Mouse (Mus musculus) lung, embryonic 16.5 days (tissue): ENCODE results near the gene Mylip. TPM values are rescaled to one million over a fixed set of nuclear protein-coding genes. Genes with fewer than 3 reads are reported as not detected.
A peak's percentile ranks its signal among the peaks of the same experiment; 100 is the strongest.

Experiments
- ATAC-seq: fragments of 200-750 bp; cut with Nextera tagmentation; 2 replicates; pipeline ENCODE4 v1.8.0; 2017; ENCODE audit warnings: low read depth, mild to moderate bottlenecking, moderate library complexity
- H3K27ac ChIP-seq: fragments of 300-500 bp; sonication (generic); 2 replicates; pipeline ENCODE4 v1.5.1; 2014; ENCODE audit warnings: mild to moderate bottlenecking, control low read depth, low read length
- H3K27me3 ChIP-seq: fragments of 300-500 bp; sonication (generic); 2 replicates; pipeline ENCODE4 v1.6.1; 2014; ENCODE audit warnings: low read depth, low read length, mixed read lengths; ENCODE audit not compliant: control insufficient read depth, insufficient read depth
- H3K36me3 ChIP-seq: fragments of 300-500 bp; sonication (generic); 2 replicates; pipeline ENCODE4 v1.6.1; 2014; ENCODE audit warnings: low read length; ENCODE audit not compliant: control insufficient read depth, insufficient read depth
- H3K4me1 ChIP-seq: fragments of 300-500 bp; sonication (generic); replicated peaks from 2 replicates; pipeline ENCODE4 v1.6.1; 2014; ENCODE audit warnings: low read length, mixed read lengths; ENCODE audit not compliant: control insufficient read depth, insufficient read depth
- H3K4me2 ChIP-seq: fragments of 300-500 bp; sonication (generic); 2 replicates; pipeline ENCODE4 v1.6.1; 2014; ENCODE audit warnings: low read depth, low read length, control low read depth
- H3K4me3 ChIP-seq: fragments of 300-500 bp; sonication (generic); 2 replicates; pipeline ENCODE4 v1.5.1; 2014; ENCODE audit warnings: mild to moderate bottlenecking, low read length, control low read depth
- H3K9ac ChIP-seq: fragments of 300-500 bp; sonication (generic); 2 replicates; pipeline ENCODE4 v1.6.1; 2014; ENCODE audit warnings: low read length, control low read depth
- H3K9me3 ChIP-seq: fragments of 300-500 bp; sonication (generic); 2 replicates; pipeline ENCODE4 v1.6.1; 2016; ENCODE audit warnings: low read length; ENCODE audit not compliant: control insufficient read depth
- WGBS: fragments of 180-500 bp; shearing (Covaris S2); extraction: QIAGEN DNeasy Blood & Tissue Kit; methylation state at CpG from one replicate; pipeline ENCODE4 v1.1.7; 2014; 5-methylcytosine and 5-hydroxymethylcytosine counted together
- polyA plus RNA-seq: library from polyadenylated mRNA; unstranded; fragments of >200 nt; fragmentation: Nextera tagmentation; extraction: Ambion mirVana; gene quantifications from 2 replicates; pipeline ENCODE4 v1.2.1, GENCODE M21; 2015

The Mylip gene
- polyA plus RNA-seq, 1 experiment from 2014 or later: 9.0 TPM

DNA sequence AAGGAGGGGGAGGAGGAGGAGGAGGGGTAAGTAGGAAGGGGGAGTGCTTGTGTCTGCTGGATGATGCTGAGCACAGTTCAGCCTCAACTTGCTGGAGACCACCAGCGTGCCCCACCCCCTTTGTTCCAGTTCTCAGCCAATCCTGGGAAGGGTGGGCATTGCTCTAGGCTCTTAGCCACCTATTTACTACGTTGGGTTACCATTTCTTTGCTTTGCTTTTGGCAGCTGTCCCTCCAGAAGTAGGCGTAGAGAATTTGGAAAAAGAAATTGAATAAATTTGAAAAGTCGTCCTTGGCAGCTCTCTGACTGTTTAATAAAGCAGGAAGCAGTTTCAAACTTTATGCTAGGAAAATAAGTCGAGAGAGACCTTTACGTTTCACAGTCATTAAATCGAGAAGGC lies 11.2 kb downstream of the Mylip start:
- H3K4me1 ChIP-seq: peaks cover 6% of the 10 kb centered on the region; the same call in 1 of the 2 replicates
- WGBS: 55% methylated on average over 7 of the region's 7 CpGs
- no peak overlapping the region for H3K27ac ChIP-seq
- no peak overlapping the region for H3K9ac ChIP-seq
- peaks cover 5% of the 10 kb centered on the region; the same call in 1 of the 2 replicates for H3K36me3 ChIP-seq
- H3K9me3 ChIP-seq: no peaks in the 10 kb centered on the region
- H3K27me3 ChIP-seq: no peaks in the 10 kb centered on the region
- no peak for ATAC-seq
- H3K4me2 ChIP-seq: no peak overlapping the region
- no peak overlapping the region for H3K4me3 ChIP-seq

DNA sequence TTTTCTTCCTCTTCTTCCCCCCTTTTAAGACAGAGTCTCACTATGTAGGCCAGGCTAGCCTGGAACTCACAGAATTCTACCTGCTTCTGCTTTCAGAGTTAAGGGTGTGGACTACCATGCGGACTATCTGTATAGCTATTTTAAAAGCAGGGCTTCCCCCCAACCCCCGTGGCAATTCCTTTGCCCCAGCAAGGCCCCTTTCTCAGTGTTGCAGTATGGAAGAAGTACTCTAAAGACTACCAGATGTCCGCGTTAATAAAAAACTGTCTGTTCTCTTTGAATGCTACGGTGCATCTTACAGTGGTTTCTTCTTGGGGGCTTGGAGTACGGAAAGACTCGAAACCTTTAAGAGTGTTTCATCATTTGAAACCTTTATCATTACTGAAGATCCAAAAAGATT lies 12.3 kb downstream of the Mylip start:
- no peak overlapping the region for H3K27ac ChIP-seq
- no peak overlapping the region for H3K4me2 ChIP-seq
- no peak overlapping the region for H3K4me3 ChIP-seq
- no peaks in the 10 kb centered on the region for H3K27me3 ChIP-seq
- ATAC-seq: no peak
- 83% methylated on average over 7 of the region's 7 CpGs for WGBS
- H3K9ac ChIP-seq: no peak overlapping the region
- peaks cover 9% of the 10 kb centered on the region for H3K36me3 ChIP-seq
- no peaks in the 10 kb centered on the region for H3K9me3 ChIP-seq
- H3K4me1 ChIP-seq: peaks cover 6% of the 10 kb centered on the region; the same call in 1 of the 2 replicates

DNA sequence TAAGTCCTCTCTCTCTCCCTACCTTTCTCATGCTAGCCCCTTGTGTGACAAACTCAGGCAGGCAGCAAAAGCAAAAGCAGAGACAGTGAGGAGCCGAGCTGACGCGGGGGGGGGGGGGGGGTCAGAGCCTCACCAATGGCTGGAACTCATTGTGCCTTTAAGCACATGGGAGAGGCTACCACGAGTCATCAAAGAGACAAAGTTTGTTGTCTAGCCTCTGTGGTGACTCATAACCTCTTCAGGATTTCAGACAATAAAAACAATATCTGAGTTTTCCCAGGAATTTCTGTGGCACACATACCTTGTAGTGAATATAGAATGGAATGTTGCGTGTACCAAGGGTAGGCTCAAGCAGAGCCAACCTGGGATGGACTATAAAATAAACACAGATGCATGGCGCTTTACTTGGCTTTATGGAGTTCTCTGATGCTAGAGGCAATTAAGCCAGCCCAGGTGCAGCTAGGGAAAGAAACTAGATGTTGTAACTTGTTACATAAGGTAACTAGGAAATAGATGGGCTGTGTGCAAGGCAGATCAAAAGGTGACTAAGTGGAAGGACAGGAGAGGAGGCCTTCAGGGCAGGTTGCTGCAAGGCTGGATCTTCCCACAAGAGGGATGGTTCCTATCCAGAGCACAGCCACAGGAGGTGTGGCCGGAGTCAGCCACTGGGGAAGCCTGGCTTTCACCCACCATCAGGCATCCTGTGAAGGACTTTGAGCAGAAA lies 12.9 kb downstream of the Mylip start:
- peaks cover 6% of the 10 kb centered on the region; the same call in 1 of the 2 replicates for H3K4me1 ChIP-seq
- no peak overlapping the region for H3K4me3 ChIP-seq
- no peaks in the 10 kb centered on the region for H3K9me3 ChIP-seq
- no peak overlapping the region for H3K4me2 ChIP-seq
- no peak overlapping the region for H3K9ac ChIP-seq
- no peaks in the 10 kb centered on the region for H3K27me3 ChIP-seq
- 69% methylated on average over 7 of the region's 7 CpGs for WGBS
- H3K36me3 ChIP-seq: peaks cover 11% of the 10 kb centered on the region
- ATAC-seq: no peak
- H3K27ac ChIP-seq: no peak overlapping the region

DNA sequence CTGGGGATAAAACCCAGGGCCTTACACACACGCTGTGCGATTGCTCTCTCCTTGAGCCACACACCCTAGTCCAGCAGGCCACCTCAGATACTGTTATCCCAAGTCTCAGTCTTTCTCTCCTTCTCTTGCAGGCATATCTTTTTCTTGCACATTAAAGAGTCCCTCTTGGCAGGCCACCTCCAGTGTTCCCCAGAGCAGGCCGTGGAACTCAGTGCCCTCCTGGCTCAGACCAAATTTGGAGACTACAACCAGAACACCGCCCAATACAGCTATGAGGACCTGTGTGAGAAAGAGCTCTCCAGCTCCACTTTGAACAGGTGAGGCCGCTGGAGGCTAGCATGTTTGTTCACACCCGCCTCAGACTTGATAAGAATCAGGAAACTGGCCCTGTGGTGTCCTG lies 14.7 kb downstream of the Mylip start:
- peak; percentile 26; the same call in 1 of the 2 replicates for ATAC-seq
- H3K4me3 ChIP-seq: no peak overlapping the region
- no peak overlapping the region for H3K27ac ChIP-seq
- no peak overlapping the region for H3K4me2 ChIP-seq
- no peaks in the 10 kb centered on the region for H3K27me3 ChIP-seq
- no peaks in the 10 kb centered on the region for H3K9me3 ChIP-seq
- H3K9ac ChIP-seq: no peak overlapping the region
- peaks cover 29% of the 10 kb centered on the region for H3K36me3 ChIP-seq
- WGBS: 69% methylated on average over 6 of the region's 6 CpGs
- H3K4me1 ChIP-seq: peaks cover 2% of the 10 kb centered on the region; the same call in 1 of the 2 replicates

DNA sequence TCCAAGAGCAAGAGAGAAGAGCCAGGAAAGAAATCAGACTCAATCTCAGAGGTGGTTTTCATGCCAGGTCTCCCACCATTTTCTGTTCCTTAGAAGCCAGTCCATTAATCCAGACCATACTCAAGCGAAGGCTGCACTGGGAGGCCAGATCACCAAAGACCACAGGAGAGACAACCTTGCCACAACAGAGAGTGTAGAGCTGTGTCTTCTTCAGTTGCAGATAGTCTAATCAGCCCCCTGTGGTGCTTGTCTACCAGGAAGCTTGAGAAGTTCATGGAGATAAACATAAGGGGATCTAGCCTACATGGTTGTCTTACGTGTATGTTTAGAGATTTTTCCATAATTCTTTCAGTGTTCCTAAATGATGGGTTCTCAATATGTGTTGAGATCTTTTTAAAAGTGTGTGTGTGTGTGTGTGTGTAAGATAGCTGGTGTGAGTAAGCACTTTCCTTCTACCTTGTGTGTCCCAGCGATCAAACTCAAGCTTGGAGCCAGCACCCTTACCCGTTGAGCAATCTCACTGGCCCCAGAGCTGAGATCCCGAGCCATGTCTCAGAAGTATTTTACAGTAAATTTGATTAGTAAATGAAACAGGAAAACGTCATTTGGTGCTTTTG lies 15.8 kb downstream of the Mylip start:
- Histone ChIP-seq H3K4me2 (no peak overlapping the region), H3K9me3 (no peaks in the 10 kb centered on the region), H3K27ac (no peak overlapping the region), H3K27me3 (no peaks in the 10 kb centered on the region), H3K4me3 (no peak overlapping the region), H3K36me3 (peaks cover 36% of the 10 kb centered on the region), H3K9ac (no peak overlapping the region), H3K4me1 (peaks cover 2% of the 10 kb centered on the region; the same call in 1 of the 2 replicates)
- 86% methylated on average over 6 of the region's 6 CpGs for WGBS
- no peak for ATAC-seq

DNA sequence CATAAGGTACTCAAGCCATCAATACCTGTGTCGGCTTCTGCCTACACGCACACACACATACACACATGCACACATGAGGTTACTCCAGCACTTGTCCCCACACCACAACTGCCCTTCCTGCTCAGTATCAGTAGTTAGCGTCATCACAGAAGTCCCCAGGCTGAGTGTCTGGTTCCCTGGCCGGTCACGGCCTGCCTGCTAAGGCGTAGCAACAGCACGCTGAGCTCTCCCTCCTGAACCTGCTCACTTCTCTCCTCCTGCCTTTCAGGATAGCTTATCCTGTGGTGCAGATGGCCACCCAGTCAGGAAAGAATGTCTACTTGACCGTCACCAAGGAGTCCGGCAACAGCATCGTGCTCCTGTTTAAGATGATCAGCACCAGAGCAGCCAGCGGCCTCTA lies 16.7 kb downstream of the Mylip start:
- no peak overlapping the region for H3K4me2 ChIP-seq
- H3K4me1 ChIP-seq: peaks cover 2% of the 10 kb centered on the region; the same call in 1 of the 2 replicates
- ATAC-seq: no peak
- peaks cover 37% of the 10 kb centered on the region for H3K36me3 ChIP-seq
- H3K9me3 ChIP-seq: no peaks in the 10 kb centered on the region
- H3K27ac ChIP-seq: no peak overlapping the region
- no peaks in the 10 kb centered on the region for H3K27me3 ChIP-seq
- H3K9ac ChIP-seq: no peak overlapping the region
- H3K4me3 ChIP-seq: no peak overlapping the region
- 87% methylated on average over 11 of the region's 11 CpGs for WGBS

DNA sequence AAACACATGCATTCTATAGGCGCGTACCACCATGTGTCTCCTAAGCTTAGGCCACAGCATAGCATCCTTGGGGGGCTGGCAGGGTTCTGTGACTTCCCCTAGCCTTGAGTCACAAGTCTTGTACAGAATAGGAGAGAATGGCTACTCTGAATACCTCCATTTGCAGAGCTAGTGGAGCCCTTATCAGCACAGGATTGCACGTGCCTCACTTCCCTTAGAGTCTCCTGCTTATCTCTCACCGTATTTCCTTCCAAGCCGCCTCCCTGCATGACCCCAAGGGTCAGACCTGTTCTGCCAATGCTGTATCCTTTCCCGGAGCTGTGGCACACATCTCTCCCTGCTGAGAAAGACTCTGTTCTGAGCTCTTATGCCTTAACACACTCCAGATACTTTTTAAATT lies 17.2 kb downstream of the Mylip start:
- 46% methylated on average over 6 of the region's 6 CpGs for WGBS
- H3K27ac ChIP-seq: no peak overlapping the region
- no peaks in the 10 kb centered on the region for H3K9me3 ChIP-seq
- H3K4me1 ChIP-seq: peaks cover 2% of the 10 kb centered on the region; the same call in 1 of the 2 replicates
- H3K27me3 ChIP-seq: no peaks in the 10 kb centered on the region
- H3K4me3 ChIP-seq: no peak overlapping the region
- ATAC-seq: no peak
- no peak overlapping the region for H3K9ac ChIP-seq
- H3K4me2 ChIP-seq: no peak overlapping the region
- H3K36me3 ChIP-seq: peaks cover 37% of the 10 kb centered on the region

DNA sequence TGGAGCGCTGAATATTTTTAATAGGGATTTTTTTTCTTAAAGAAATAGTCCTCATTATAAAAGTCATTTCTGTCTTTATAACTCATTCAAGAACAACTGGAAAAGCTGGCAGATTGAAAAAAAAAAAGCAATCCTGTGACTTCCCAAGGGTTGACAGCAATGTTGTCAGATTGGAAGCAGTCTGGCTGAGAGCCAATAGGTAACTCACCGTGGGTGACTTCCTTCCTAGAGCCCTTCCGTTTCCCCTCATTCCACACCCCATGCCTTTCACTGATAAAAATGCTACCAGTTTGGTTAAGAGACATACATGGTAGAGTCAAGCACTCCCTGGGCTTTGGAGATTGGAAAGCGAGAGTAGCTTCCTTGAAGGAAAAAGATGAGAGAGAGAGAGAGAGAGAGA lies 21.4 kb downstream of the Mylip start:
- Histone ChIP-seq H3K4me1 (0 out of 2 replicates have a peak, but pooled peaks cover 4% of the 10 kb centered on the region), H3K9me3 (no peaks in the 10 kb centered on the region), H3K27ac (no peak overlapping the region), H3K4me2 (no peak overlapping the region), H3K27me3 (no peaks in the 10 kb centered on the region), H3K9ac (no peak overlapping the region), H3K36me3 (peaks cover 34% of the 10 kb centered on the region), H3K4me3 (no peak overlapping the region)
- ATAC-seq: no peak
- 63% methylated on average over 4 of the region's 4 CpGs for WGBS

DNA sequence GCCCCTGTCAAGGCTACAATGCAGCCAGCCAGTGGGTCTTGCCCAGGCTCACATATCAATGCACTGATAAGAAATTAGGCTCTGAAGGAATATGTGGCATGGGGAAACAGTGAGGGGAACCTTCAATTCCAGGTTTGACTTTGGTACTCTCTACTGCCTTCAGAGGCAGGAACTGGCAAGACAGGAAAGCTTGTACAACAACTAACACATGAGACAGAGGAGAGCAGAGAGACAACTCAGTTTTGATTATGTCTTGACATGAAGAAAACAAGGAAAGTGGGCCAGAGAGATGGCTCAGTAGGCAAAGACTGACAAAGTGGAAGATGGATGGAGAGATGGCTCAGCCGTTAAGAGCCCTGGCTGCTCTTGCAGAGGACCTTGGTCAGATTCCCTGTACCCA lies 23.5 kb downstream of the Mylip start:
- no peak overlapping the region for H3K4me2 ChIP-seq
- no peaks in the 10 kb centered on the region for H3K9me3 ChIP-seq
- H3K27me3 ChIP-seq: no peaks in the 10 kb centered on the region
- 93% methylated on average over 1 of the region's 1 CpGs for WGBS
- H3K36me3 ChIP-seq: peaks cover 25% of the 10 kb centered on the region
- H3K9ac ChIP-seq: no peak overlapping the region
- no peak overlapping the region for H3K27ac ChIP-seq
- H3K4me1 ChIP-seq: peaks cover 4% of the 10 kb centered on the region; the same call in 1 of the 2 replicates
- no peak for ATAC-seq
- H3K4me3 ChIP-seq: no peak overlapping the region
